Mouse (Mus musculus): Measurements from ENCODE around the gene Creb3l1.

The Creb3l1 gene

DNA sequence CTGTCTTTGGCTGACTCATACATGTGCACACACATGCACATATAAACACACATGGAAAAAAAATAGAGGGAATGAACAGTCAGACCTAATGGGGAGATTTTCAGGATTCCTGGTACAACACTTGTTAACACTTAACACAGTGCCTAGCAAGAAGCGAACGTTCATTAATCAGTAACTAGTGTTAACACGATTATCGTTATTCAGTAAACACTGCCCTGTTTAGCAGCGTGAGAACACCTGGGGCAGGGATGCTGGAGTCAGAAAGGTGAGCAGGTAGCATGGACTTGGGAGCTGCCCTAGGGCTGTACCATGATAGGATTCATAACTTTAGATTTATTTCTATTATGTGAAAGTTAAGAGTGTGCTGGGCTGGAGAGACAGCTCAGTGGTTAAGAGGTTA, 28.3 kb downstream of the Creb3l1 start:
- no peak for DNase-seq

- no peak for DNase-seq
Observed at GRCm38 (mm10) chr2:91993409-91993808, 30.9 kb downstream of the Creb3l1 start.

- DNase-seq: no peak
Observed at GRCm38 (mm10) chr2:91989750-91990149, 34.6 kb downstream of the Creb3l1 start.

DNA sequence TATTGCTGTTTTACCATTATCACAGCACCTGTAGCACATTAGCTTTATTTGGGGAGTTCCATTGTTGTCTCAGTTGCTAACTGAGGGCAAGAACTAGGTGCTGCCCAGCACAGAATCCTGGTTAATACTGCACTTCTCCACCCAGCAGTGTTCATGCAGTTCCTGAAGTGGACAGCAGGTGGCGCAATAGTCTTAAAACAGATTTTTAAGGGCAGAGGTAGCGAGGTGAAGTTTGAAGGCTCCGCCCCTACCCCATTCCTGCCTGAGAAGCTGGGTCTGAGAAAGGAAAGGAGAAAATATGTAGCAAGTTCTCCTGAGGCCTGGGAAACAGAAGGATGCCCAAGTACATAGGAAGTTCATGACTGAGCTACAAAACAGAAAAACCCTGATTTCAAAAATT, 36.8 kb downstream of the Creb3l1 start:
- DNase-seq: peak; percentile 90

DNA sequence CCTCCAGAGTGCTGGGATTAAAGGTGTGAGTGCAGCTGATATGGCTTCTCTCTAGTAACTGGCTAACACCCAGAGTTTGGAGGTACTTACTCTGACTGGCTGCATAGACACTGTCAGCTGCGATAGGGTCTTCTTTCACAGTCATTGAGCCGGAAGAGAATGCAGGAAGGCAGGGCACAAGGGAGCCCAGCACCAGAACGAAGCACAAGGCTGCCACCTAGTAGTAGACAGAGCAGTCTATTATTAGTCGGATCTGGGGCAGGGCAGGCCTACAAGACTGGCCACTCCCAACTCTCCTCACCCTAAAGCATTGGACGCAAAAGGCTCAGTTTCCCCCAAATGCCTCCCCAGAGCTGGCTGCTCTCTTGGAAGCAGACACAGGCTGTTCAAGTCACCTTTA, 38.2 kb downstream of the Creb3l1 start:
- peak; percentile 62 for DNase-seq

DNA sequence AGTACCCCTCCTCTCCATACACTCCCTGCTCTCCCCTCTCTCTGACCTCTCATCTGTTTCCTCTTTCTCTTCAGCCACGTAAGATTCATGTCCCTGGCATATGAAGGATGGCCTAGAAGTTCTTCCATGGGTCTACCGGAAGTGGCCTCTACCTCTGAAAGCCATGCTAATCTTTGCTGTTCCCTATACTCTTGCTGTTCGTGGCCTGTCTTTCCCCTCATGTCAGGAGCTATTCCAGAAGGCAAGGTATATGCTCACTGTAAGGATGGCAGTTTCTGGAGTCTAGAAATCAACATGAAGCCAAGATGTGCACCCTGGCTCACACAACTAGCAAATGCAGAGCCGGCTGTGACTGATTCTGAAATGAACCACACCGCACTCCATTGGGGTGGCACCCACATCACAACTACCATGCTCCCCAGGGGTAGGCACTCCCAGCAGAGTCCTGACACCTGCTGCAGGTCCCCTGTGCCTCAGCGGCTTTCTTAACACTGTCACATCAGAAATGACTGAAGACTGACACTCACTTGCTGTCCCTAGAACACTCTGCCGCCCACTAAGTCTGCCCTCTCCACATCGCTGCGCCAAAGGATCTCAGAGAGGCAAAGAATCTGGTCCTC, 39.3 kb downstream of the Creb3l1 start:
- no peak for DNase-seq

DNA sequence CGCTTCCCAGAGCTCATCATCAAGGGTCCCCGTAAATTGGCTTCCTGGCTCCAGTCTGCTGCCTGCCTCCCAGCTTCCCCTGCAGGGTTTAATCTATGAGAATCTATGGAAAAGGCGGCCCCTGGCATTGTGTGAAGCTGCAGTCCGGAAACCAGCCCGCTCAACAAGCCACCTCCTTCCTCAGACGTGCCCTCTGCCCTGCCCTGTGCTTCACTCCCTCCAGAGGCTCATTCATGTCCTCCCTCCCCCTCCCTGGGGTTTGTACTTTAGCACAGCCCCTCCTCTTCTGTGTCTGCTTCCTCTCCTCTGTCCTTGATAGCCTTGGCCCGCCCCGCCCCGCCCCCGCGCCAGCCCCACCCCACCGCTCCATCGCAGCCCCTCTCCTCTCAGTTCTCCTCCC, 39.9 kb downstream of the Creb3l1 start:
- DNase-seq: peak; percentile 92

- DNase-seq: no peak
Observed at GRCm38 (mm10) chr2:91980830-91981229, 43.5 kb downstream of the Creb3l1 start.

DNA sequence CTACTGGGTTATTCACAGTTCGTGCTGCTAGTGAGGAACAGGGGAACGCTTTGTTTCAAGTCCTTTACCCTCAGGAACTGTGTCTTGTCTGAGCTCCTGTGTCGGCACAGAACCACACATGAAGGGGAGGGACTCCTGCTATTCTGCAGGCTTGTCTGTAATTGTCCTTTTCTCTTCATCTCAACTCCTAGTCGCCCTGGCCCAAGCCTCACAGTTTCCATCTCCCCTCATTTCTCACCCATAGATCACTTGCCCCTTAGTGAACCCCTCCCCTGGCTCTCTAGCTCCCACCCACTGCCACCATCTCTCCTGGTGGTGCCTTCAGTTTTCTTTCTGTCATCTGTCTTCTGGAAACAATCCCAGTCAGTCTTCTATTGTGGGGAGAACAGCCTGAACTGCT, 44.1 kb downstream of the Creb3l1 start:
- DNase-seq: no peak

- no peak for DNase-seq
Observed at GRCm38 (mm10) chr2:91978547-91978946, 45.8 kb downstream of the Creb3l1 start.

DNA sequence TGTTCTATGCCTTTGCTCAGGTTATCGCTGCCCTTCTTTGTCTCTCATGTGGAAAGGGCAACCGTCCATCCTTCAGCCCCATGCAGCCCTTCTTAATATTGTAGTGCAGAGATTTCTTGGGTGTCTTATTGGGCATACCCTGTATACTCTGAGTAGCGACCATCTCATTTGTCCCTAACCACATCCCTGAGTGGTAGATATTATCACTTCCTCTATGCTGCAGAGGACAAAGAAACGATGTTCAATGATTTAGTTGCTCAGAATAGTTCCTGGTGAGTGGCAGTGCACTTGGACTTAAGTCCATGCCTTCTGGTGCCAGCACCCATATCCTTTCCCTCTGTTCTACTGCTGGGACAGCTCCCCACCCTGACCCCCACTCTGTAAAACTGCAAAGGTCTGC, 46.3 kb downstream of the Creb3l1 start:
- DNase-seq: no peak

DNA sequence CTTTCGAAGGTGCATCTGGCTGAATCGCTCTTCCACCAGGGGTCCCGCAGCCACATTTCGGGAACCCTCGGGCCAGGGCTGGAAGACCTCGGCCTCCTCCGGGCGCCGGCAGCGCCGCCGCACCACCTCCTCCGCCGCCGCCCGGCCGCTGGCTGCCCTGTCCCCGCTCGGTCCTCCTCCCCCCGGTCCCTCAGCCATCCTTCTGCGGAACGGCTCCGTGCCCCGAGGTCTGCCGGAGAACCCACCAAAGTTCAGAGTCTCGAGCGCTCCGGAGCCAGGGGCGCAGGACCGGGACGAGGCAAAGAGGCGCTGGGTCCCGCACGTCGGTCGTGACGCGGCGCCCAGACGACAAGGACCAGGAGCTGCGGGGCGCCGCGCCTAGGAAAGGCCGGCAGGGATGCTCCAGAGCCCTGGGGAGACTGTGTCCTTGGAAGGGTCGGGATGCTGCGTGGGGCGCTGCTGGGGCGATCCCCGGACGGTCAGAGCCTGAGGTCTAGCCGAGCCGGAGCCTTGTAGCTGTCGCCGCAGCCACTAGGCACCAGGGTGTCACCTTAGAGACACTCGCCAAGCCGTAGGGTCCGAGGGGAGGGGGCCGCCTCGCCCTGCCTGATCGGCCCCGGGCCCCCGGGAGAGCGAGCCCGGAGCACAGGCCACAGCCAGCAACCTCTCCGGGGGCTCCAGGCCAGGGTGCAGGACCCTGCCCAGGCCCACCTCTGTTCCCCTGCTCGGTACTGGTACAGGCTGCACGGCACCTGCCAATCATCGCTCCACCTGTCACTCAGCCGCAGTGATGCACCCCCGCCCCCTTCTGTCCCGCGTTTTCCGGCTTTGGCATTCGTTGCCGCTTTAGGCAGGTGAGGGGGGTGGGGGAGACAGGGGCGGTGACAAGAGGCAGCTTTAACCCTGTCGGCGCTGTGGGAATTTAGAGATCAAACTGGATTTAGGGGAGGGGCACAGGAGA, 48.4 kb downstream of the Creb3l1 start, which contains the start of gene Dgkz:
Gene Dgkz (minus strand): TSS at position 284 of the 961 bp plus-strand sequence.
- DNase-seq: no peak

- DNase-seq: no peak
Observed at GRCm38 (mm10) chr2:91973416-91974135, 50.7 kb downstream of the Creb3l1 start.

- peak; percentile 56 for DNase-seq
Observed at GRCm38 (mm10) chr2:91972121-91972566, 52.2 kb downstream of the Creb3l1 start.

DNA sequence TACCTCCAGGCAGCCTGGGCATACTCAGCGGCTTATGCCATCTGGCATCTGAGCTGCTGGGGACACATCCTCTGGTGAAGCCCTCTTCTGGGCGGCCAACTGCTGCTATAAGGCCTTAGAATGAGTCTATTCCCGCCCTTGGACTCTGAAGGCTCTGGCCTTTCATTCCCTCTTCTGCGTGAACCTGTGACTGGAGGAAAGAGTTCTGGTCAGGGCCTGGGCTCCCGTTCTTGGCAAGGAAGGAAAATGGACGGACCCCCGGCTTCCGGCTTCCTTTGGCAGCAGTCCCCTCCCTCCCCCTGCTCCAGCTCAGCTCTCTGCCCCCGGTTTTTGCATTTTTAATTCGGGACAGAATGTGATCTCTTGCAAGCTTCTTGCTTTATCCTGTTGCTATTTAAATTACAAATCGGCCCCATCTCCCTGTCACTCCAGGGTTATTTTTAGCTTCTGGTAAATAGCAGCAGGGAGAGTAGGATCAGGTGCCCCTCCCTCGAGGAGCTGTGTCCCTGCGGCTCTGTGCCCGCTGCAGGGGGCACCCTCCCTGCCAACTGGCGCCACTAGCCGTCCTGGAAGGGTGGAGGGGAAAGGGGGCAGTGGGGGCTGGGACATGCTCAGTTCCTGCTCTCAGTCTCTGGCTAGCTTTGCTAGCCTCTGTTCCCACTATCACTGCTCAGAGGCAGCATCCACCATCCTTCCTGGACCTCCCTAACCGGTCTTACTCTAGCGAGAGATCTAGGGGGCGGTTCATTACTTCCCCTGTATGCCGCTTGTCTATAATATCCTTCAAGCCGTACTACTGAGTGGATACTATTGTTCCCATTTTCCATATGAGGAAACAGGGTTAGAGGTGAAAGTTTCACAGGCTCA, 52.8 kb downstream of the Creb3l1 start:
- peak; percentile 71 for DNase-seq

DNA sequence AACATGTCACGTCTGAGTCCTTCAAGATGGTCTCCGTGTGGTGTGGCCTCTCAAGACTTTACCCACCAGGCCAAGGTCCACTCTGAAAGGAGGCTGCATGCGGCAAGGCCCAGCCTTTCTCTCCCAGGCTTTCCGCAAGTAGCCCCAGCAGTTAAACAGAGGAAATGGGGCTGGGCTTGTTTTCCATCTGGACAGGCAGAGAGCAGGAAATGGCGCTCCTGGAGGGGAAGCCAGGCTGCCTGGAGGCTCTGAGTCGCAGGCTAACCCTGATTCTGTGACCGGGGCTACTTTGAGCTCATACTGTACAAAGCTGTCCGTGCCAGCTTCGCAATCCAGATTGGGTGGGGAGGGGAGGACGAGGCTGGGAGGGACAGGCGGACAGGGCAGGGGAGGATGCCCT, 56.3 kb downstream of the Creb3l1 start:
- peak; percentile 77 for DNase-seq

DNA sequence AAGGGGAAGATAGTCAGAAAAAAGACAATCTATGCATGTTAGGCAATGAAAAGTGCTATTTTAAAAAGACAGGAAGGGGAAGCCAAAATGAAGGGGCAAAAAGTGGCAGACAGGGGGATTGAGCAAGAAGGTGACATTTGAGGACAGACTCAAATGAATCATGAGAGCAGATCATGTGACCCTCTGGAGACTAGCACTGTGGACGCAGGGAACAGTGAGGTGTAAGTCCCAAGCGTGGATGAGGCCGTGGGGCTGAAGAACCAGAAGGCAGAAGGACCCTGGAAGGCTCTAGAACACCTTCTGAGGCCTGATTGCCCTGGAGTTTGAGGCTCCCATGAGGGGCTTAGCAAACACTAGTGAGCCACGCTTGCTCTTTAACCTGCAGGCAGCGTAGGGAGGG, 57.9 kb downstream of the Creb3l1 start:
- no peak for DNase-seq

- DNase-seq: peak; percentile 90
Observed at GRCm38 (mm10) chr2:91965417-91965816, 58.9 kb downstream of the Creb3l1 start.

DNA sequence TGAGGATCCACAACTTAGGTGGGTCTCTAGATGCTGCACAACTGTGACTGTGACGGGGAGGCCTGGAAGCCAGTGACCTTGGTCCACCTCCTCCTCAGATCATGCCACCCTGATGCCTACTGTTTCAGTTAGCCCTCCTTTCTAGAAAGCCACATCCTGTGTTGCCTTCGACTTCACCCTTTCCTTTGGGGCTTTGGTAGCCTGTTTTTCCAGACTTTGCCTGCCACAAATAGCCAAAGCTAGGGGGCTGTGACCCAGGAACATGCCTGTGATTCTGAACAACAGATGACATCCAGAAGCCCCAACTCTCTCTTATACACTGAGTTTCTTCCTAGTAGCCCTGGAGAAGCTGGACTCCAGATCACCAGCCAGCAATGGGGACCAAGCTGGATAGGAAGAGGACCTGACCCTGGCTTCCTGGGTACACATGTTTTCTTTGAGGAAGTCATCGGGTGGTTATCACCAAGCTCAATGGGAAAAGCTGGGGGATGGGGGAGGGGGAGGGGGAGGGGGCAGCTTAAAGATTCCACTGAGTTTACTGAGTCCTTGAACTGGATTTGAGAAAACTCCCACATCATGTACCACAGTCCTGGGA, 59.6 kb downstream of the Creb3l1 start:
- DNase-seq: no peak

DNA sequence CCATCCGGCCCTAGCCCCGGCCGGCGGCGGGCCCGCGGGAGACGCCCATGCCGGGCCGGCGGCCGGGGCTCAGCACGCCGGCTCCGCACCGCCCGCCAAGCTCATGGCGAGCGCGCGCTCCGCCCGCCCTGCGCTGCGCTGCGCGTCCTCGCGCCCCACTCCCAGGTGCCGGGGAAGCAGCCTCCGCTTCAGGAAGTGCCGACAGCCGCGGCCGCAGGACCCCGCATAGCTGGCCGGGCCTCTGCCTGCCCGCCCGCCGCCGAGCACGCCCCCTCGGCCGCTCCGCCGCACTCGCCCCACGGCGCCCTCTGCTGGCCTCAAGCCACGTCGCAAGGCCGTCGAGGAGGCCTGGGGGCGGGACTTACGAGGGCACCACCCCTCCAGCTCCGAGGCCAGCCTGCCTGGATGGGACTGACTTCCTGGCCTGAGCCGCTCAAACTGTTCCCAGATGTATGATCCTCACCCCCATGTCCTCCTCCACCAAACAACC, 60.8 kb downstream of the Creb3l1 start:
- DNase-seq: peak; percentile 97

DNA sequence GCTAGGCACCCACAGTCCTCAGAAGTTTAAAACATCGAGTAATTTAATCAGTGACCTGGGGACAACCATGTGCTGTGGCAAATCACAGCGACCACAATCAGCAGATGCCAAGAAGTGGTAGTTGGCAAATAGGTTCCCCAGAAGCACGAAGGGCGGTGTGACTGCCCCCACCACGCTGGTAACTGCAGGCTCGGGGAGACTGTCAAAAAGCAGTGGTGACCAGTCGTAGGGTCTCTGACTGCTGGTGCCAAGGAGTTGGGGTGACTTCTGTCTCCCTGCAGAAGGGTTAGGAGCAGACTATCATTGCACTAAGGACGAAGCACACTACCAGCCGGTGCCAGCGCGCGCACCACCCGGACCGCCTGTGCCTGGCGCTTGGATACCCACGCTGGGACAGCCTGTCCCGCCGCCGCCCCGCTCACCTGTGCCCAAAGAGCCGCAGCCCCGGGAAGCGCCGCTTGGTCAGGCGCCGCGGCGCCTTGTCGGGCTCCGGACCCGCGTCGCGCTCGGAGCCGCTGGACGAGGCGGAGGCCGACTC, 61.4 kb downstream of the Creb3l1 start:
- no peak for DNase-seq
